Mouse (Mus musculus): ENCODE results near the gene 1110051M20Rik. TPM values are rescaled to one million over a fixed set of nuclear protein-coding genes. Genes with fewer than 3 reads are reported as not detected.

1110051M20Rik gene
- polyA plus RNA-seq, 1 experiment, result 2.6 TPM

DNA sequence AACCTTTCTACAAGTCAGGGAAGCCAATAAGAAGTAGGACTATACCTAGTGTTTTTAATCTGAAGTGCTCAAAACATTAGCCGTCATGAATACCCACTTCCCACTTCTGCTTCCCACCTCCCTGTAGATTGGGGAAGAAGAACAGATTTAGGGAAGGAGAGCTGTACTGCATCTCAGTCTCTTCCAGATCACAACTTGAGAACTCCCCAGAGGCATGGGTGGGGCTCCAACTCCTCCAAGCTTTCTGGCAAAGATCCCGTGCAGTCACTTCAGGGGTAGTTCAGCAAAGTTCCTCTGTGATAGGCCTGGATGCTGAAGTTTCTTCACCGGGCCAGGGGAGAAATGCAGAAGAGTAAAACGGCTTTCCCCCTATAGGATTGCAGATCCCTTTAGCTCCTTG is 109.4 kb downstream of the 1110051M20Rik start:
- TF ChIP-seq FLI1 (IDR thresholded peaks at IDR 0.05; ENCODE audit: low read length), result no peak
- TF ChIP-seq GATA1 (IDR thresholded peaks at IDR 0.05; ENCODE audit: borderline replicate concordance, low read length), result no peak
- H3K4me1 ChIP-seq, result no peaks in the 10 kb centered on the region; the same call in 1 of the 2 replicates

DNA sequence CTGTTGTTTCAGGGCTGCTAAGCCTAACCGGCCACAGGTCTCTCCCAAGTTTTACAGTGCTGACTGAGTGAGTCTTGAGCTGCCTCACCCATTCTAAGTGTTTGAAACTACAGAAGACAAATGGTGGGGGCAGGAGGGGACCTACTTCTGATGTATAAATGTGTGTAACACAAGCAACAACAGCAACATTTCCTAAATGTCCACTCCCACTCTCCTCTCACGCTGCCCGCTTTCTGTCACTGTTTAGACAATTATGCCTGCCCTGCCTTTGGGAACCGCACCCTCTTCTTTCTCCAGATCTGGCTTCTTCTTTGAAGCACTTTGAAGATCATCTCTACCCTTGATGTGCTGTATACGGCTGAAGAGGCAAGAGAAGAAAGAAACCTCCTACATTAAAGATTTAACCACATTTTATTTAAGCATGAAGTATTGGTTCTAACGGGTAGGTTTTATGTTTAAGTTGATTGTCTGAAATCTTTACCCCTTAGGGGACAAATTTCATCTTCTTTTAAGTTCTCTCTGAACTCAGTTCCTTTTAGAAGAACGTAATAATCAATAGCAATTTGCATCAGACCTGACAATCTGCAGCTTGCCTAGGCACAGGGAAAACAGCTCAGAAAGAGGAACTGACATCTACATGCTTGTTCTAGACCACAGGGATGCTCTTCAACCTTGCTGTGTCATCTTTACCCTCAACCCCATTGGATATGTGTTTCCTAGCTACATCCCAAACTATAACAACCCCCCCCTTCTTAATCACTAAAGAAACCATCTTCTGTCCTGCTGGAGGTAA is 113.3 kb downstream of the 1110051M20Rik start:
- Histone ChIP-seq H3K36me3 (replicated peaks; ENCODE audit: low read length) (no peaks in the 10 kb centered on the region), H3K27me3 (replicated peaks) (peaks cover 23% of the 10 kb centered on the region), H3K4me1 (peaks cover 5% of the 10 kb centered on the region; the same call in 1 of the 2 replicates), H3K9me3 (no peaks in the 10 kb centered on the region), H3K4me3 (replicated peaks) (no peak overlapping the region)
- TF ChIP-seq FLI1 (IDR thresholded peaks at IDR 0.05; ENCODE audit: low read length) (no peak), GATA1 (IDR thresholded peaks at IDR 0.05; ENCODE audit: borderline replicate concordance, low read length) (no peak)

More for the DNA sequence above, 109.4 kb downstream of the 1110051M20Rik start:
- no peak overlapping the region for H3K4me3 ChIP-seq (replicated peaks)
- no peaks in the 10 kb centered on the region for H3K9me3 ChIP-seq
- no peaks in the 10 kb centered on the region for H3K36me3 ChIP-seq (replicated peaks; ENCODE audit: low read length)
- peaks cover 16% of the 10 kb centered on the region for H3K27me3 ChIP-seq (replicated peaks)

DNA sequence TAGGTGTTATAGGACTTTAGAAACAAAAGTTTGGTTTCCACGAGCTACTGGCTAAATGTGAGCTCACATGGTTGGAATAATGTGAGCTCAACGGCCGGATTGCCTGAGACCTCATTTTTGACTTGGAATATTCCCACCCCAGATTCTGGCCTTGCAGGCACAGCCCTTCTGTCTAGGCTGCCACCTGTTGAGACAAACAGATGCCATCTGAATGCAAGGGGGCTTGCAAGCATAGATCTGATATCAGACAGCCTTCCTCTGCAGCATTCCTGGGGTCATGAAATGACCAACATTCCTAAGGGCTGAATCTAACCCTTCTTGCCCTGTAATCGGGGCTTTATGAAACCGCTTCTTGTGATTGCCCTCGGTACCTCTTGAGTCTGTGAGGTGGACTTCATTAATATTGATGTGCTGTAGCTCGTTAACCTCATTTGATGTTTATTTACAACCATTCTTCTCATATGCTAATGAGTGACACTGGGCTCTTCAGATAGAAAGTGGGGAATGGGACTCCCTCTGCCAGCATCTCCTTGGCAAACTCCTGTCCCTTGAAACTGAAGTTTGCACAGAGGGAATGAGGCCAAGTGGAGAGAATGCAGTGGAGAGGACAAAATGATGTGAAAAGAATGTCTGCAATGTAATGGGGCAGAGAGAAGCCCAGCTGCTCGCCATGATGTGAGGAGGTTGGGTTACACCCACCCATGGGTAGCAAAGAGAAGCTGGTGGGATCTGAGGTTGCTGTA is 114.3 kb downstream of the 1110051M20Rik start:
- no peak for TF ChIP-seq FLI1 (IDR thresholded peaks at IDR 0.05; ENCODE audit: low read length)
- TF ChIP-seq GATA1 (IDR thresholded peaks at IDR 0.05; ENCODE audit: borderline replicate concordance, low read length), result no peak

DNA sequence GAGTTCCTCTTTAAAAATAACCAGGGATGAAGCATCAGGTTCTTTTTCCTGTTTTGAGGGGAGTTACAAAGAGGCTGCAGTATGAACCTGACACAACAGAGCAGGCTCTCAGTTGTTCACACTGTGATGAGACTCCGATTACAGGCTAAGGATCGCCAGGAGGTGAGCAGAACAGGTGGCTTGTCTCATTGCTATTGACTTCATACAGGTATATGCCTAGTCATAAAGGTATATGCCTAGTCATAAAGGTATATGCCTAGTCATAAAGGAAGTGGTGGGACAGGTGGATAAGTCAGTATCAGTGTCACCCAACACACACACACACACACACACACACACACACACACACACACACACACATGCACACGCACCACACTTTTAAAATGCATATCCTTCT is 115.8 kb downstream of the 1110051M20Rik start:
- Histone ChIP-seq H3K27me3 (replicated peaks) (peaks cover 31% of the 10 kb centered on the region), H3K9me3 (no peaks in the 10 kb centered on the region), H3K4me1 (peaks cover 5% of the 10 kb centered on the region; the same call in 1 of the 2 replicates), H3K36me3 (replicated peaks; ENCODE audit: low read length) (no peaks in the 10 kb centered on the region), H3K4me3 (replicated peaks) (no peak overlapping the region)
- no peak for TF ChIP-seq GATA1 (IDR thresholded peaks at IDR 0.05; ENCODE audit: borderline replicate concordance, low read length)
- TF ChIP-seq FLI1 (IDR thresholded peaks at IDR 0.05; ENCODE audit: low read length), result no peak

More for the DNA sequence above, 114.3 kb downstream of the 1110051M20Rik start:
- H3K36me3 ChIP-seq (replicated peaks; ENCODE audit: low read length), result no peaks in the 10 kb centered on the region
- H3K4me1 ChIP-seq, result peaks cover 5% of the 10 kb centered on the region; the same call in 1 of the 2 replicates
- no peak overlapping the region for H3K4me3 ChIP-seq (replicated peaks)
- no peaks in the 10 kb centered on the region for H3K9me3 ChIP-seq
- H3K27me3 ChIP-seq (replicated peaks), result peaks cover 23% of the 10 kb centered on the region

DNA sequence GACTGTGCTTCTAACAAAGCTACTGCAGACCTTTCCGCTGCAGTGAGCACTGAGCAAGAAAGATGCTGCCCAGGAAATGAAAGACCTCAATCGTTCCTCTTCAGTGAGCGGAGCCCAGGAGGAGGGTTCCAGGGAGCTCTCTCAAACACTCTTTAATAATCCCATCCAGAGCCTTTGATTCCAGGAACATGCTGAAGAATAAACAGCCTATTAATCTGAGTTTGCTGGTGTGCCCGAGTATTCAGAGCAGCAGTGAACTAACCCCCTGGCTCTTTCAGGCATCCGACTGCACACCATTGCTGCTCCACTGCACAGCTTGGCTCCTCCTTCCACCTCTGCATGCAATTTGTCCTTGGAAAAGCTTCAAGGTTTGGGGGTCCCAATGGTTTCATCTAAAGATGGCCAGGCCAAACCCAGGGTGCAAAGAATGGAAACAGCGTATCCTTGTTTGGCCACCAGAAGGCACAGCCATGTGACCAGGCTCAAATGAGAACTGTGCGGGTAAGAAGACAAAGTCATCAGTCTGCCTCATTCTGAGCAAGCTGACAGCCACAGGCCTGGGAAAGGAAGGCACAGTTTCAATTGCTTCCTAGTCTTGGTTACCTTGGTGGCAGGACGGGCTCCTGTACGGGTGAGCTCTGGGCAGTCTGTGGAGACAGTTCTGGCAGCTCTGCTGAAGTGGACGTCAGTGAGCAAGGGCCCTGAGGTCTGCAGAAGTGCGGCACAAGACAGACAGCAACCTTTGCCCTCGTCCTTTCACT is 116.4 kb downstream of the 1110051M20Rik start:
- H3K4me1 ChIP-seq, result peaks cover 5% of the 10 kb centered on the region; the same call in 1 of the 2 replicates
- peaks cover 33% of the 10 kb centered on the region for H3K27me3 ChIP-seq (replicated peaks)
- H3K4me3 ChIP-seq (replicated peaks), result peak overlapping the region; percentile 33
- TF ChIP-seq GATA1 (IDR thresholded peaks at IDR 0.05; ENCODE audit: borderline replicate concordance, low read length) (no peak), FLI1 (IDR thresholded peaks at IDR 0.05; ENCODE audit: low read length) (no peak)
- H3K36me3 ChIP-seq (replicated peaks; ENCODE audit: low read length), result no peaks in the 10 kb centered on the region
- H3K9me3 ChIP-seq, result no peaks in the 10 kb centered on the region

DNA sequence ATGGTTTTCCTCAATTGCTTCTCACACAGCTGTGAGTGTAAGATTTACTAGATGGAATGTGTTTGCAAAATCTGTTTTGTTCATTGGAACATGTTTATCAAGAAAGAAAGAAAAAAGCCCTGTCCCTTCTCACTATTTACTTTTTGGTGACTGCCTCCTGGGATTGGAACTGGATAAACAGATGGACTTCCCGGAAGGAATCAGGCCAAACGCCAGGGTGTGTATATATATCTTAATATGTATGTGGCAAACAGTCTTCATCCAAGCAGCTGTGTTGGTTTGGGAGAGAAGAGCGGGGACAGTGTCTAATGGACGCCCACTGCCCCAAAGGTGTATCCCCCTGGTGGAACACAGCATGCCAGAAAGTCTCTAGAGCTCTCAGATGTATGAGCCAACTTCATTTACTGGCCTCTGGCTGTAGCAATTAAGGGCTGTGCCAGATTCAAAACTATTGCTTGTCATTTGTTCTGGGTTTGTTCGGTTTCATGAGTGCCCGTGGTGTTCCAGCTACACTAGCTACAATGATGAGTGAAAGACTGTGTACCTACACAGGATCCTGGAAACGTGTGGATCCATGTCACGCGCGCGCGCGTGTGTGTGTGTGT is 117.7 kb downstream of the 1110051M20Rik start:
- Histone ChIP-seq H3K27me3 (replicated peaks) (peaks cover 32% of the 10 kb centered on the region), H3K36me3 (replicated peaks; ENCODE audit: low read length) (no peaks in the 10 kb centered on the region), H3K4me3 (replicated peaks) (no peak overlapping the region), H3K4me1 (peaks cover 5% of the 10 kb centered on the region; the same call in 1 of the 2 replicates), H3K9me3 (no peaks in the 10 kb centered on the region)
- no peak for TF ChIP-seq GATA1 (IDR thresholded peaks at IDR 0.05; ENCODE audit: borderline replicate concordance, low read length)
- no peak for TF ChIP-seq FLI1 (IDR thresholded peaks at IDR 0.05; ENCODE audit: low read length)

DNA sequence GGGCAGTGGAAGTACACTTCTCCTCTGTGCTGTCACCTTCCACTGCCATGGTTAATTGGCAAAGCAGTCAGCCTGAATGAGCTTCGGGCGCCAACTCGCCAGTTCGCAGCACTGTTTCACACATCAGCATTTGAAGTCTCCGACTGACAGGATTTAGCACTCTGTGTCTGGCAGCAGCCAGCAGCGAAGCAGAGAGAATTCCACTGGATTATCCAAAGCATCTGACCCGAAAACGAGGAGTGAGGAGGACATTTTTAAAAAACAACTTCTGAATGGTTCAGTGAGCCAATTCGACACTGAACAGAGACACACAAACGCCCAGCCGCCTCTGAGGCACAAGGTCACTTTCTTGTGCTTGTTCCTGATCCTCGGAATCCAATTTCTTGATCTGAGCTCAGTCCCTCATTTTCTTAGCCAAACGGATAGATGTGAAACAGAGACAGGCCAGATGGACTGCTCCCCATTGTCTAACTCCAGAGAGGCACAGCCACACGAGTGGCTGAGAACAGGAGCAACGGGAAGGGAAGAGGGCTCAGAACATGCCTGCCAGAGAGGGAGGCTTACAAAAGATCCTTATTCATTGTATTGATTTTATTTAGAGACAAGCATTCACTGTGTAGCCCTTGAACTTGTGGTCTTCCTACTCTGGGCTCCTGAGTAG is 119.6 kb downstream of the 1110051M20Rik start:
- no peaks in the 10 kb centered on the region for H3K9me3 ChIP-seq
- TF ChIP-seq GATA1 (IDR thresholded peaks at IDR 0.05; ENCODE audit: borderline replicate concordance, low read length) (no peak), FLI1 (IDR thresholded peaks at IDR 0.05; ENCODE audit: low read length) (no peak)
- no peak overlapping the region for H3K4me3 ChIP-seq (replicated peaks)
- H3K27me3 ChIP-seq (replicated peaks), result peaks cover 28% of the 10 kb centered on the region
- H3K4me1 ChIP-seq, result peaks cover 5% of the 10 kb centered on the region; the same call in 1 of the 2 replicates
- H3K36me3 ChIP-seq (replicated peaks; ENCODE audit: low read length), result no peaks in the 10 kb centered on the region

DNA sequence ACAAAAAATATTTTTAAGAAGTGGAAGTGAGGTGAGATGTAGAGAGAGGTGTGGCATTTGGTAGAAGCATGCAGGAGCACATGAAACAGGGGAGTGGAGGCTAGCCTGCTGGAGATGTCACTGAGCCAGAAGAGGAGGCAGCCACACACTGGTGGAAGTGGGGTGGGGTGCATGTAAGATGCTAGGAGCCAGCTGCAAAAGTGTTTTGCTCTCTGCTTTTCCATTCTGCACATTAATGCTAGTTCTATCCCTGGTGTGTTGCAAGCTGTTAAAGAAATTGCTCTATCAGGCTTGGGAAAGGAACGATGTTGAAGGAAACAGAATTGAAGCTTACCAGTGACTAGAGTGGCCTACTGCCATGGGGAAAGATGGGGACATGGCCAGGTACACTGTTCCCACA is 120.2 kb downstream of the 1110051M20Rik start:
- Histone ChIP-seq H3K4me1 (peaks cover 5% of the 10 kb centered on the region; the same call in 1 of the 2 replicates), H3K27me3 (replicated peaks) (peaks cover 28% of the 10 kb centered on the region), H3K9me3 (no peaks in the 10 kb centered on the region), H3K36me3 (replicated peaks; ENCODE audit: low read length) (no peaks in the 10 kb centered on the region), H3K4me3 (replicated peaks) (no peak overlapping the region)
- TF ChIP-seq FLI1 (IDR thresholded peaks at IDR 0.05; ENCODE audit: low read length), result no peak
- TF ChIP-seq GATA1 (IDR thresholded peaks at IDR 0.05; ENCODE audit: borderline replicate concordance, low read length), result no peak

All from megakaryocyte, embryonic 14.5 days (primary cell).